Mouse (Mus musculus) liver, adult 2 months (tissue): ENCODE data around the gene Dtx2. TPM values are rescaled to one million over a fixed set of nuclear protein-coding genes. Genes with fewer than 3 reads are reported as not detected.

ENCODE experiments used
- DNase-seq: peaks from one replicate; pipeline ENCODE4 v3.0.0-alpha.2; 2011; ENCODE audit warnings: low read depth, low spot score; ENCODE audit errors: extremely low read depth
- H3K27ac ChIP-seq: fragments of 200-500 bp; replicated peaks from 2 replicates; pipeline ENCODE4 v1.5.1; 2012; ENCODE audit warnings: low read depth, mild to moderate bottlenecking, control low read depth, inconsistent platforms, low read length; ENCODE audit not compliant: insufficient read depth
- H3K27me3 ChIP-seq: fragments of 200-500 bp; 2 replicates; pipeline ENCODE4 v1.6.1; 2012; ENCODE audit warnings: mild to moderate bottlenecking, moderate library complexity, low read length, inconsistent platforms; ENCODE audit not compliant: control insufficient read depth, insufficient read depth
- H3K36me3 ChIP-seq: fragments of 200-500 bp; 2 replicates; pipeline ENCODE4 v1.6.1; 2012; ENCODE audit warnings: low read length, inconsistent platforms; ENCODE audit not compliant: control insufficient read depth, insufficient read depth
- H3K4me1 ChIP-seq: fragments of 200-500 bp; 2 replicates; pipeline ENCODE4 v1.6.1; 2011; ENCODE audit warnings: low read length; ENCODE audit not compliant: control insufficient read depth, insufficient read depth
- H3K4me3 ChIP-seq: fragments of 200-500 bp; 2 replicates; pipeline ENCODE4 v1.5.1; 2011; ENCODE audit warnings: low read depth, mild to moderate bottlenecking, control low read depth, low read length, moderate library complexity; ENCODE audit not compliant: insufficient read depth
- H3K79me2 ChIP-seq: fragments of 200-500 bp; 2 replicates; pipeline ENCODE4 v1.6.1; 2012; ENCODE audit warnings: inconsistent platforms, mild to moderate bottlenecking, low read length, moderate library complexity; ENCODE audit not compliant: control insufficient read depth, insufficient read depth
- H3K9ac ChIP-seq: fragments of 200-500 bp; 2 replicates; pipeline ENCODE4 v1.6.1; 2012; ENCODE audit warnings: low read depth, mild to moderate bottlenecking, control low read depth, inconsistent platforms, low read length
- CTCF ChIP-seq: fragments of 200-500 bp; IDR thresholded peaks from 2 replicates; pipeline ENCODE4 v1.5.1; 2011; ENCODE audit warnings: low read depth, low read length, control low read depth
- POLR2A ChIP-seq: fragments of 200-500 bp; IDR thresholded peaks from 2 replicates; pipeline ENCODE4 v1.6.1; 2011; ENCODE audit warnings: low read length, control low read depth; ENCODE audit not compliant: insufficient read depth; ENCODE audit errors: extremely low read depth
- WGBS: fragments of 180-500 bp; shearing (Covaris S2); methylation state at CpG from one replicate; pipeline ENCODE4 v1.1.7; 2018; 5-methylcytosine and 5-hydroxymethylcytosine counted together
- polyA plus RNA-seq: library from polyadenylated mRNA; depleted of rRNA; stranded (reverse); fragments of >200 nt; gene quantifications from 2 replicates; pipeline ENCODE4 v1.2.3, GENCODE M21; 2012
- total RNA-seq: library from RNA; depleted of rRNA; stranded (reverse); fragments of >200 nt; gene quantifications from 2 replicates; pipeline ENCODE4 v1.2.3, GENCODE M21; 2014

The Dtx2 gene
- total and polyA plus RNA-seq, 2 experiments = 1.0 to 7.1 TPM

- Histone ChIP-seq H3K79me2 (no peaks in the 10 kb centered on the region), H3K36me3 (no peaks in the 10 kb centered on the region; the same call in 1 of the 2 replicates), H3K4me3 (no peak overlapping the region), H3K27me3 (no peaks in the 10 kb centered on the region), H3K27ac (no peak overlapping the region), H3K9ac (no peak overlapping the region), H3K4me1 (no peaks in the 10 kb centered on the region)
- TF ChIP-seq POLR2A (no peak), CTCF (no peak)
- DNase-seq = no peak
- 81% methylated on average over 3 of the region's 3 CpGs for WGBS
These were observed 31.1 kb downstream of the Dtx2 start for GRCm38 (mm10) chr5:136025712-136026111.

DNA sequence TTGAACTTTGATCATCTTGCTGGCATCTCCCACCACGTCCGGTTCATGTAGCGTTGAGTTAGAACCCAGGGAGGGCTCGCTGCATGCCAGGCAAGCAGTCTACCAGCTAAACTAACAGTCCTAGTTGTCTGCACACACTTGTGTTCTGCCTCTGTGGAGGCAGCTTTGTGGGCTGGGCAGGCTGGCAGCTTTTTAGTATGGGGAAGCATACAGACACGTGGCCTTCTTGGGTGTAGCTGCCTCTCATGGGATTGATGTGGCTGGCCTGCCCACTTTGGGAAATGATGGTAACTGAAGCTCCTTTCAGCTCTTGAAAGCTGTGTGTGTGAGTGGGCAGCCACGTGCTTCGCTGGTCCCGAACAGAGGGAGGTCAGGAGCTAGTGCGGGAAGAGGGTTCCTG is 32.3 kb downstream of the Dtx2 start:
- TF ChIP-seq CTCF (no peak), POLR2A (no peak)
- no peak overlapping the region for H3K4me3 ChIP-seq
- no peak overlapping the region for H3K9ac ChIP-seq
- H3K27ac ChIP-seq = no peak overlapping the region
- H3K4me1 ChIP-seq = no peaks in the 10 kb centered on the region
- no peaks in the 10 kb centered on the region; the same call in 1 of the 2 replicates for H3K36me3 ChIP-seq
- DNase-seq = no peak
- H3K79me2 ChIP-seq = no peaks in the 10 kb centered on the region
- 87% methylated on average over 9 of the region's 9 CpGs for WGBS
- no peaks in the 10 kb centered on the region for H3K27me3 ChIP-seq

- Histone ChIP-seq H3K9ac (no peak overlapping the region), H3K4me3 (no peak overlapping the region), H3K79me2 (no peaks in the 10 kb centered on the region), H3K27me3 (no peaks in the 10 kb centered on the region), H3K27ac (no peak overlapping the region), H3K36me3 (no peaks in the 10 kb centered on the region; the same call in 1 of the 2 replicates), H3K4me1 (no peaks in the 10 kb centered on the region)
- WGBS = 97% methylated on average over 11 of the region's 11 CpGs
- no peak for DNase-seq
- no peak for TF ChIP-seq CTCF
- no peak for TF ChIP-seq POLR2A
These were observed 33.2 kb downstream of the Dtx2 start for GRCm38 (mm10) chr5:136027612-136028311.

DNA sequence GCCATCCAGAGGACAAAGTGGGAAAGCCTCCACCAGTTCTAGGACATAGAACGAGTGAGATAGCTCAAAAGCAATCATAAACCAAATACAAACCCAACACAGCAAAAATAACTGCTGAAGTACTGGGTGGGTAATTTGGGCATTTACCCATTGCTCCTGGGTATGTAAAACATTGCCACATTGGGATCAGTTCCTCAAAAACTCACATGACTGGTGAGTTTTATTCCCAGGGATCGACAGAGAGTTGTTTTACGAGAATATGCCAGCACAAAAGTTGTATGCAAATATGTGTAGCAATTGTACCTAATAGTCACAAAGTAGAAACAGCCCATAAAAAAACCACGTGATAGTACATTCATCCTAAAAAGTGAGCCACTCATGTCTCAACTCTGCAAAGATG is 40.3 kb downstream of the Dtx2 start:
- WGBS = 79% methylated on average over 4 of the region's 4 CpGs
- Histone ChIP-seq H3K4me3 (no peak overlapping the region), H3K36me3 (no peaks in the 10 kb centered on the region), H3K27ac (no peak overlapping the region), H3K4me1 (no peaks in the 10 kb centered on the region), H3K27me3 (no peaks in the 10 kb centered on the region), H3K79me2 (no peaks in the 10 kb centered on the region), H3K9ac (no peak overlapping the region)
- DNase-seq = no peak
- TF ChIP-seq POLR2A (no peak), CTCF (no peak)

DNA sequence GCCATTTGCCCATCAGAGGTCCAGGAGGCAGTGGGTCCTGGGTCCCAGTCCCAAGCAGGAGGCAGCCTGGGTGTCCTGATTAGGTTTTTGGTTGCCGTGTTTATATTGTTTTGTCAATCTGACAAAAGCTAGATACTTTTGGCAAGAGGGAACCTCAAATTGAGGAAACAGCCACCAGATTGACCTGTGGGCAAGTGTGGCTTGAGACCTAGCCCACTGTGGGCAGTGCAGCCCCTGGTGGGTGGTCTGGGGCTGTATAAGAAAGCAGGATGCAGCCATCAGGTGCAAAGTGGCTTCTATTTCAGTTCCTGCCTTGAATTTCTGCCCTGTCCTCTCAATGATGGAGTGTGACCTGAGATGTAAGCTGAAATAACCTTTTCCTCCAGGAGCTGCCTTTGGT is 40.7 kb downstream of the Dtx2 start:
- WGBS = 88% methylated on average over 1 of the region's 1 CpGs
- TF ChIP-seq CTCF (no peak), POLR2A (no peak)
- no peaks in the 10 kb centered on the region for H3K4me1 ChIP-seq
- H3K27ac ChIP-seq = no peak overlapping the region
- no peak overlapping the region for H3K4me3 ChIP-seq
- no peaks in the 10 kb centered on the region for H3K36me3 ChIP-seq
- no peaks in the 10 kb centered on the region for H3K79me2 ChIP-seq
- H3K9ac ChIP-seq = no peak overlapping the region
- no peak for DNase-seq
- no peaks in the 10 kb centered on the region for H3K27me3 ChIP-seq

DNA sequence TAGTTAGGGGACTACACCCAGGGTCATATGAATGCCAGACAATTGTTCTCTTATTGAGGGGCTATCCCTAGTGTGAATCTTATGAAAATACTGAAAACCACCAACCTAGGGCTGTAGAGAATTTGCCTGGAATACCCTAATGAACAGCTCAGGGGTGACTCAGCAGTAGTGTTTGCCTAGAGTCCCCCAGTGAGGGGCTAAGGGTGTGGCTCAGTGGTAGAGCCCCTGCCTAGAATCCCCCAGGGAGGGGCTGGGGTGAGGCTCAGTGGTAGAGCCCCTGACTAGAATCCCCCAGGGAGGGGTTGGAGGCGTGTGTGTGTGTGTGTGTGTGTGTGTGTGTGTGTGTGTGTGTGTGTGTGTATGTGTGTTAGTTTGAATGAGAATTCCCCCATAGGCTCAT is 42.1 kb downstream of the Dtx2 start:
- no peak for DNase-seq
- TF ChIP-seq CTCF = no peak
- Histone ChIP-seq H3K4me3 (no peak overlapping the region), H3K36me3 (no peaks in the 10 kb centered on the region), H3K27ac (no peak overlapping the region), H3K4me1 (no peaks in the 10 kb centered on the region), H3K9ac (no peak overlapping the region), H3K27me3 (no peaks in the 10 kb centered on the region), H3K79me2 (no peaks in the 10 kb centered on the region)
- WGBS = 88% methylated on average over 1 of the region's 1 CpGs
